Mouse (Mus musculus) limb, embryonic 12.5 days (tissue): ENCODE measurements around the gene Pard3b. TPM values are rescaled to one million over a fixed set of nuclear protein-coding genes. Genes with fewer than 3 reads are reported as not detected.

ENCODE experiments used
- ATAC-seq: fragments of 200-750 bp; cut with Nextera tagmentation; 2 replicates; pipeline ENCODE4 v1.8.0; 2017; ENCODE audit warnings: low read depth, moderate TSS enrichment; ENCODE audit not compliant: insufficient number of reproducible peaks, insufficient read depth, low FRiP score, low TSS enrichment
- H3K27ac ChIP-seq: fragments of 300-500 bp; sonication (generic); 2 replicates; pipeline ENCODE4 v1.5.1; 2016; ENCODE audit warnings: mild to moderate bottlenecking, moderate library complexity
- H3K27me3 ChIP-seq: fragments of 300-500 bp; sonication (generic); 2 replicates; pipeline ENCODE4 v1.6.1; 2016; ENCODE audit warnings: mild to moderate bottlenecking, moderate library complexity
- H3K36me3 ChIP-seq: fragments of 300-500 bp; sonication (generic); 2 replicates; pipeline ENCODE4 v1.6.1; 2016; ENCODE audit warnings: mild to moderate bottlenecking, moderate library complexity
- H3K4me1 ChIP-seq: fragments of 300-500 bp; sonication (generic); replicated peaks from 2 replicates; pipeline ENCODE4 v1.6.1; 2016
- H3K4me2 ChIP-seq: fragments of 300-500 bp; sonication (generic); 2 replicates; pipeline ENCODE4 v1.6.1; 2016; ENCODE audit warnings: mild to moderate bottlenecking, moderate library complexity
- H3K4me3 ChIP-seq: fragments of 300-500 bp; sonication (generic); replicated peaks from 2 replicates; pipeline ENCODE4 v1.5.1; 2016; ENCODE audit warnings: mild to moderate bottlenecking
- H3K9ac ChIP-seq: fragments of 300-500 bp; sonication (generic); replicated peaks from 2 replicates; pipeline ENCODE4 v1.6.1; 2016; ENCODE audit warnings: mild to moderate bottlenecking, moderate library complexity
- H3K9me3 ChIP-seq: fragments of 300-500 bp; sonication (generic); 2 replicates; pipeline ENCODE4 v1.6.1; 2016; ENCODE audit warnings: mild to moderate bottlenecking, moderate library complexity
- WGBS: fragments of 180-500 bp; shearing (Covaris S2); methylation state at CpG from one replicate; pipeline ENCODE4 v1.1.7; 2016; 5-methylcytosine and 5-hydroxymethylcytosine counted together
- polyA plus RNA-seq: library from polyadenylated mRNA; unstranded; fragments of >200 nt; fragmentation: Nextera tagmentation; extraction: Ambion mirVana; gene quantifications from 2 replicates; pipeline ENCODE4 v1.2.1, GENCODE M21; 2016

Gene Pard3b
- polyA plus RNA-seq, 1 experiment from 2014 or later = 20.0 TPM

GRCm38 (mm10) chr1:62405061-62405460, 766.4 kb downstream of the Pard3b start:
- Histone ChIP-seq H3K36me3 (no peaks in the 10 kb centered on the region), H3K9ac (no peak overlapping the region), H3K27ac (no peak overlapping the region), H3K27me3 (no peaks in the 10 kb centered on the region), H3K9me3 (no peaks in the 10 kb centered on the region), H3K4me3 (no peak overlapping the region), H3K4me1 (0 out of 2 replicates have a peak, but pooled peaks cover 7% of the 10 kb centered on the region), H3K4me2 (no peak overlapping the region)
- ATAC-seq = no peak
- WGBS = 51% methylated on average over 8 of the region's 8 CpGs

GRCm38 (mm10) chr1:62411368-62411767, 772.7 kb downstream of the Pard3b start:
- H3K27ac ChIP-seq = no peak overlapping the region
- H3K4me2 ChIP-seq = no peak overlapping the region
- H3K4me3 ChIP-seq = no peak overlapping the region
- 61% methylated on average over 2 of the region's 2 CpGs for WGBS
- no peak for ATAC-seq
- no peaks in the 10 kb centered on the region for H3K36me3 ChIP-seq
- no peak overlapping the region for H3K9ac ChIP-seq
- H3K4me1 ChIP-seq = 0 out of 2 replicates have a peak, but pooled peaks cover 2% of the 10 kb centered on the region
- H3K27me3 ChIP-seq = 0 out of 2 replicates have a peak, but pooled peaks cover 2% of the 10 kb centered on the region
- no peaks in the 10 kb centered on the region for H3K9me3 ChIP-seq

- Histone ChIP-seq H3K36me3 (no peaks in the 10 kb centered on the region), H3K27me3 (0 out of 2 replicates have a peak, but pooled peaks cover 2% of the 10 kb centered on the region), H3K4me1 (0 out of 2 replicates have a peak, but pooled peaks cover 2% of the 10 kb centered on the region), H3K9ac (no peak overlapping the region), H3K27ac (no peak overlapping the region), H3K9me3 (no peaks in the 10 kb centered on the region), H3K4me2 (no peak overlapping the region), H3K4me3 (no peak overlapping the region)
- ATAC-seq = no peak
- WGBS = 76% methylated on average over 4 of the region's 4 CpGs
Measured at GRCm38 (mm10) chr1:62412019-62412418, 773.4 kb downstream of the Pard3b start.

- no peak overlapping the region for H3K4me3 ChIP-seq
- no peaks in the 10 kb centered on the region for H3K36me3 ChIP-seq
- 0 out of 2 replicates have a peak, but pooled peaks cover 2% of the 10 kb centered on the region for H3K27me3 ChIP-seq
- WGBS = 84% methylated on average over 3 of the region's 3 CpGs
- no peak for ATAC-seq
- H3K9me3 ChIP-seq = no peaks in the 10 kb centered on the region
- no peak overlapping the region for H3K27ac ChIP-seq
- no peak overlapping the region for H3K9ac ChIP-seq
- H3K4me2 ChIP-seq = no peak overlapping the region
- H3K4me1 ChIP-seq = 0 out of 2 replicates have a peak, but pooled peaks cover 2% of the 10 kb centered on the region
Measured at GRCm38 (mm10) chr1:62412988-62413387, 774.4 kb downstream of the Pard3b start.

- H3K4me2 ChIP-seq = no peak overlapping the region
- H3K36me3 ChIP-seq = no peaks in the 10 kb centered on the region
- 69% methylated on average over 6 of the region's 6 CpGs for WGBS
- no peak for ATAC-seq
- no peak overlapping the region for H3K27ac ChIP-seq
- H3K4me3 ChIP-seq = no peak overlapping the region
- no peak overlapping the region for H3K9ac ChIP-seq
- no peaks in the 10 kb centered on the region for H3K9me3 ChIP-seq
- peaks cover 2% of the 10 kb centered on the region; the same call in 1 of the 2 replicates for H3K4me1 ChIP-seq
- 0 out of 2 replicates have a peak, but pooled peaks cover 2% of the 10 kb centered on the region for H3K27me3 ChIP-seq
Measured at GRCm38 (mm10) chr1:62414521-62414920, 775.9 kb downstream of the Pard3b start.

GRCm38 (mm10) chr1:62416627-62417374, 778.2 kb downstream of the Pard3b start:
- H3K27ac ChIP-seq = no peak overlapping the region
- 68% methylated on average over 10 of the region's 10 CpGs for WGBS

GRCm38 (mm10) chr1:62422896-62423650, 784.4 kb downstream of the Pard3b start:
- Histone ChIP-seq H3K4me3 (no peak overlapping the region), H3K27me3 (no peaks in the 10 kb centered on the region), H3K4me2 (no peak overlapping the region), H3K36me3 (no peaks in the 10 kb centered on the region), H3K9ac (no peak overlapping the region), H3K9me3 (no peaks in the 10 kb centered on the region), H3K27ac (no peak overlapping the region), H3K4me1 (no peaks in the 10 kb centered on the region; the same call in 1 of the 2 replicates)
- WGBS = 81% methylated on average over 10 of the region's 10 CpGs
- no peak for ATAC-seq

More at GRCm38 (mm10) chr1:62416627-62417374, 778.2 kb downstream of the Pard3b start:
- H3K36me3 ChIP-seq = no peaks in the 10 kb centered on the region
- no peak overlapping the region for H3K4me2 ChIP-seq
- no peaks in the 10 kb centered on the region for H3K9me3 ChIP-seq
- no peak overlapping the region for H3K9ac ChIP-seq
- no peak overlapping the region for H3K4me3 ChIP-seq
- H3K4me1 ChIP-seq = peaks cover 2% of the 10 kb centered on the region; the same call in 1 of the 2 replicates
- no peaks in the 10 kb centered on the region for H3K27me3 ChIP-seq
- ATAC-seq = no peak

- Histone ChIP-seq H3K27ac (no peak overlapping the region), H3K27me3 (no peaks in the 10 kb centered on the region), H3K4me3 (no peak overlapping the region), H3K4me1 (no peaks in the 10 kb centered on the region), H3K9me3 (no peaks in the 10 kb centered on the region), H3K9ac (no peak overlapping the region), H3K4me2 (no peak overlapping the region), H3K36me3 (no peaks in the 10 kb centered on the region)
- ATAC-seq = no peak
- WGBS = 90% methylated on average over 2 of the region's 2 CpGs
Measured at GRCm38 (mm10) chr1:62425369-62425768, 786.7 kb downstream of the Pard3b start.

- Histone ChIP-seq H3K4me3 (no peak overlapping the region), H3K36me3 (no peaks in the 10 kb centered on the region), H3K27me3 (no peaks in the 10 kb centered on the region), H3K9ac (no peak overlapping the region), H3K27ac (no peak overlapping the region), H3K4me1 (no peaks in the 10 kb centered on the region), H3K9me3 (no peaks in the 10 kb centered on the region), H3K4me2 (no peak overlapping the region)
- ATAC-seq = no peak
- WGBS = 87% methylated on average over 6 of the region's 6 CpGs
Measured at GRCm38 (mm10) chr1:62428736-62429135, 790.1 kb downstream of the Pard3b start.

GRCm38 (mm10) chr1:62429333-62430182, 790.9 kb downstream of the Pard3b start:
- Histone ChIP-seq H3K4me3 (no peak overlapping the region), H3K27ac (no peak overlapping the region), H3K4me1 (0 out of 2 replicates have a peak, but pooled peaks cover 3% of the 10 kb centered on the region), H3K4me2 (no peak overlapping the region), H3K36me3 (no peaks in the 10 kb centered on the region), H3K27me3 (no peaks in the 10 kb centered on the region), H3K9ac (no peak overlapping the region), H3K9me3 (no peaks in the 10 kb centered on the region)
- no peak for ATAC-seq
- 83% methylated on average over 17 of the region's 17 CpGs for WGBS
